Mouse (Mus musculus) cerebellum, adult 11 months (tissue): Measurements from ENCODE around the gene Rcan2.

Experiments used
- DNase-seq: peaks from one replicate; pipeline ENCODE4 v3.0.0; 2022

Gene Rcan2

GRCm38 (mm10) chr17:43931731-43932130, 130.6 kb downstream of the Rcan2 start:
- DNase-seq, result no peak

- no peak for DNase-seq
Observed at GRCm38 (mm10) chr17:43934056-43934455, 132.9 kb downstream of the Rcan2 start.

- peak; percentile 19 for DNase-seq
Observed at GRCm38 (mm10) chr17:43952219-43952618, 151.1 kb downstream of the Rcan2 start.

GRCm38 (mm10) chr17:43952661-43953534, 151.7 kb downstream of the Rcan2 start:
- DNase-seq, result peak; percentile 34

DNA sequence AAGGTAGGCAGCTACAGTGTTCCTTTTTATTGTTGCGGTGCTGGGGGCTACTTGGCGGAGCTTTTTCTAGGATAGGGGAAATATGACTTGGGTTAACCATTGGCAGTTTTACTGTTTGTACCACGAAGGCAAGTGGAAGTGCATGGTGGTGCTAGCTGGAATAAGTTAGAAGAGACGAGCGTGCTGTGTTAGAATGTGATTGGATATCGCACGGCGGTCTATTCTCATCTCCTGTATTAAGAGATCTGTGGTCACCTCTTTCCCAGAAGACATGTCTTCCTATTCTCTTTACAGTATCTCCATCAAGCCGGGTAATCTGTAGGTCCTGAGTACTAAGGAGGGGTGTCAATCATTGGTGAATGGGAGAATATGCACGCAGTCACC, 152.4 kb downstream of the Rcan2 start:
- DNase-seq, result no peak

GRCm38 (mm10) chr17:43959797-43960196, 158.6 kb downstream of the Rcan2 start:
- DNase-seq, result no peak

DNA sequence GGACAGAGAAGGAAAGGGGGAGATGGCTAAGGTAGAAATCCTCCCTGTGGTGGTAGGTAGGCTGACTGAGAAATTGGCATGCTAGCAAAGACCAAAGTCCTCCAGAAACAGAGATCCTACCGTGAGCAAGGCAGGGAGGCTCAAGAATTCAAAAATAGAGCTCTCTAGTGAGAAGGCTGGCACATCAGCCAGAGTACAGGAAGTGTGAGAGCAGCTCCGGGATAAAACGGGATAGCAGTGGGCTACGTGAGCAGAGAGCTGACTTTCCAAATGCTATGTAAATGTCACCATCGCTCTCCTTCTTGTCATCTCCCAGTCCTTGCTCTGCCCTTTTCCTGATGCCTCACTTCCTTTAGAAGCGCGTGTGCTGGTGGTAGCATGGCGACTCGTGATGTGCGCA, 168.8 kb downstream of the Rcan2 start:
- DNase-seq, result no peak

DNA sequence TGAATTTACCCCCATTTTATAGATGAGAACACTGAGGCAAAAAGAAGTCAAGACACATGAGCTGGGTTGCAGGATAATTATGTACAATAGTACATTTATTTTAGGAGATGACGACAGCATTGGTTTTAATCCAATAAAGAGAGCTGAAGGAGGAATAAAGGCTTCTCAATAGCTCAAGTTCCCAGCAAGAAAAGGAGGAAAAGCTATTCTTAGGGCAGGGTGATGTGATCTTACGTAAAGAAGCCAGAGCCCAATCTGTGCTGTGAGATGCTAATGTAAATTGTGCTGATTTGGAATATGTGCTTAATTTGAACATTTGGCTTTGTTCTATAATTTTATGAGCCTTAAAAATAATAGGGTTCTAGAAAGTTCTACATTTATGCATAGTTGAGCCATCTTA, 176.4 kb downstream of the Rcan2 start:
- no peak for DNase-seq

- no peak for DNase-seq
Observed at GRCm38 (mm10) chr17:43979925-43980324, 178.8 kb downstream of the Rcan2 start.

DNA sequence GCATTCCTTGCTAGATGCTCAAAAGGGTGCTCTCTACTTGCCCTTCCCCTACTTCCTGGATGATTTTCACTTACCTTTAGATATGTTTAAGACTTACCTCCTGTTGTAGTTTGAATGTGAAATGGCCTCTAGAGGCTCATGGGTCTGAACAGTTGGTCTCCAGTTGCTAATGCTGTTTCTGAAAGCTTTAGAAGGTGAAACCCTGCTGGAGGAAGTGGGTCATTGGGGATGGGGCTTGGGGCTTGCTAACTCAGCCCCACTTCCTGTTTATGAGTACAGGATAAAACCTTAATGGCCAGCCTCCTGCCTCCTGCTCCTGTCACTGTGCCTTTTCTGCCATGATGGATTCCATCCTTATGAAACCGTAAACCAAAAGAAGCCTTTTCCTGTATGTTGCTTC, 181.4 kb downstream of the Rcan2 start:
- no peak for DNase-seq

GRCm38 (mm10) chr17:43989334-43989945, 188.3 kb downstream of the Rcan2 start:
- no peak for DNase-seq

DNA sequence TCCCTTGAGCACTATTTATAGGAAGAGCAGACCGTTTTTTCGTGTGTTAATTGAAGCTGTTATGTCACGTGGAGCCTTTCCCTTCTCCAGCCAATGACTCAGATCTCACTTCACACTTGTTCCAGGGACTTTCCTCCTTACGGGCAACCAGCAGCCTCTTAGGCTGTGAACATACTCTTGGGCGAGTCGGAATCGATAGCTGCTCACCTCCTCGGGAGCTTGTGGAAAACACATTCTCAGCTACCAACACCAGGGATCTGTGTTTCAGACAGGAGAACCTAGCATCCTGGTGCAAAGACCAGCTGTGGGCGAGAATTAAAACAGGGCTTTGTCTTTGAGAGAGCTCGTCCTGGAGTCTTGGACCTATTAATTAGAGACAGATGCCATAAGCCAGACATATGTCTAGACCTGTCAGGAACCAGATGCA, 189.8 kb downstream of the Rcan2 start:
- no peak for DNase-seq

GRCm38 (mm10) chr17:43994080-43994479, 192.9 kb downstream of the Rcan2 start:
- DNase-seq, result no peak

- no peak for DNase-seq
Observed at GRCm38 (mm10) chr17:43997514-43997913, 196.4 kb downstream of the Rcan2 start.

GRCm38 (mm10) chr17:43998095-43998494, 196.9 kb downstream of the Rcan2 start:
- no peak for DNase-seq

DNA sequence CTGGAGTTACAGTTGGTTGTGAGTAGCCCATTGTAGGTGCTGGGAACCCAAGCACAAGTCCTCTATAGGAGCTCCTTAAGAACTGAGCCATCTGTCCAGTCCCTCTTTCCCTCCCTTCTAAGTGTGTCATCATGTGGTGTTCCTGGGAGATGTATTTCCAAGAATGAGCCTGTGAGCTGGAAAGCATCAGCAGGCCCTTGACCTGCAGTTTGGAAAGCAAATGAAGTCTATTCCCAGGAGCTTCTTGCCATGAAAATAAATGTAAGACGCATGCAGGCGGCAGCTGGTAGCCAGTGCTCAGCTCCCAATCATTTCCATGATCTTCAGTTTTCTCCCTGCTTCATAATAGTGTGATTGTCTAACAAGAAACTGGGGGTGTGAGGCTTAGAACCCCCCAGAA, 203.2 kb downstream of the Rcan2 start:
- DNase-seq, result no peak

- no peak for DNase-seq
Observed at GRCm38 (mm10) chr17:44007411-44007810, 206.3 kb downstream of the Rcan2 start.

DNA sequence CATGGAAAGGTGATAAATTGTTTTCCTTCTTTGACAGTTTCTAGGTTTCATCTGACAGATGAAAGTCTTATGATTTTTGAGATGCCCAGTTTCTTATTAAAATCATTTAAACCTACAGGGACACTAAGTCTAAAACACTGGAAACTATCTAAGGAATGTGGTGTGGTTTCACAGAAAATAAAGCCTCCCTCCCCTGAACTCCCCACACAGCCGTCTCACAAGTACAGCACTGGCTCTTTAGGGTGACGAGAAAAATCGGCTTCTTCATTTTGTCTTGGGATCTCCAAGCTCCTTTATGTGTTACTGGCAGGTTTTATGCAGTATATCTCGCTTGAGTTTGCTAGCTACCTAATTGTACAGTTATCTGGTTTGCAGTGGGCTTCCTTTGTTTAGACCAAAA, 210.8 kb downstream of the Rcan2 start:
- no peak for DNase-seq

GRCm38 (mm10) chr17:44013756-44014510, 212.8 kb downstream of the Rcan2 start:
- DNase-seq, result no peak

DNA sequence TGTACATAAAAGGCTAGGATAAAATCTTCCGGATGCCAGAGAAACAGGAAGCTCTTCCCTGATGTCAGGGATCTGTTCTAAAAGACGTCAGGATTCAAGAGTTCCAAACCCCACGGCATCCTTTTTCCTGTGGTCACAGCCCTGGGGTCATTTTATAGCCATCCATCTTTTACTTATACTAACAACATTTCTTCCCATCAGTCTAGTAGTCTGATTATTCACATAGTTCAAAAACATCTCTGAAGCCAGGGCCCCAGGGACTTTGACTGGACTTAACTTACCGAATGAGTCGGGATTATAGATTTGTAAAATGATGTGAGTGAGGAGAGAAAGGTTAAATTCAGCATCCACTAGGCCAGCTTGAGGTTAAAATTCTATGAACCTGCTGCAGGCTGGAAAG, 215.2 kb downstream of the Rcan2 start:
- DNase-seq, result no peak

GRCm38 (mm10) chr17:44020707-44021220, 219.6 kb downstream of the Rcan2 start:
- DNase-seq, result no peak

DNA sequence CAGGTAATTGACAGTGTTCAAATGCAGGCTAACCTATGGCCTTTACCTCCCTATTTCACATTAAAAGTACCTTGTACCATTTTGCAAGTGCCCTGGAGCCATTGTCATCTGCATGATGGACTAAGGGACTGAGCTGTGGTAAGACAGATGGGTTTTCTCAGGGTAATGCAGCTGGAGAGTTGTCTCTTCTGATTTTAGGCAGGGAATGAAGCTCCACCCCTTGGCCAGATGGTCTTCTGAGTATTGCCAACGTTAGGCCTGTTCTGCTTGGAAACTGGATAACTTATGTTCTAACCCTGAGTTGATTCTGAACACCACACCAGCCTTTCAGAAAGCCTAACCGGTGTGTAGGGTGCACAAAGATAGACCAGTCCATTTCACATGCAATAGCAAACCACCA, 222.7 kb downstream of the Rcan2 start:
- no peak for DNase-seq

- no peak for DNase-seq
Observed at GRCm38 (mm10) chr17:44025011-44025410, 223.9 kb downstream of the Rcan2 start.

- DNase-seq, result no peak
Observed at GRCm38 (mm10) chr17:44025935-44026334, 224.8 kb downstream of the Rcan2 start.
